Mouse (Mus musculus): ENCODE data around the gene Naa11. TPM values are rescaled to one million over a fixed set of nuclear protein-coding genes. Genes with fewer than 3 reads are reported as not detected.

Gene Naa11
- total and polyA plus RNA-seq, 3 experiments, result not detected

GRCm38 (mm10) chr5:97364252-97364651 is 27.9 kb downstream of the Naa11 start:
- Histone ChIP-seq H3K9ac (ENCODE audit: insufficient read depth, low read depth) (no peak overlapping the region; the same call in 1 of the 2 replicates), H3K27me3 (replicated peaks) (no peaks in the 10 kb centered on the region), H3K4me2 (ENCODE audit: insufficient read depth, low read depth, poor library complexity, severe bottlenecking) (peak overlapping the region; percentile 93), H3K79me2 (replicated peaks; ENCODE audit: control insufficient read depth, extremely low read depth, insufficient read depth, poor library complexity, severe bottlenecking) (no peaks in the 10 kb centered on the region), H3K9me3 (replicated peaks; ENCODE audit: low read length) (no peaks in the 10 kb centered on the region), H3K27ac (ENCODE audit: insufficient read depth, low read depth) (no peak overlapping the region), H3K4me3 (replicated peaks in 1 of 3; ENCODE audit: low read depth in 2 of 3, low read length in 2 of 3, poor library complexity in 1 of 3) (no peak overlapping the region), H3K36me3 (replicated peaks in 1 of 2; ENCODE audit: control insufficient read depth in 1 of 2, insufficient read depth in 1 of 2, low read length in 1 of 2) (no peaks in the 10 kb centered on the region), H3K4me1 (ENCODE audit: control insufficient read depth in 1 of 2, insufficient read depth in 2 of 2) (peaks cover 9 to 36% of the 10 kb centered on the region in 2 experiments)
- in situ Hi-C loops (cut with MboI; ENCODE audit: low pct_ligation_motif_present, low pct_unique_long_range_greater_than_20kb, low sequenced_read_pairs) (no loop called here), dilution Hi-C loops (cut with MboI; ENCODE audit: extremely low pct_ligation_motif_present, extremely low pct_unique_long_range_greater_than_20kb, low sequenced_read_pairs) (no loop called here)
- peak; percentile 51 for DNase-seq (ENCODE audit: extremely low read depth)
- TF ChIP-seq USF2 (conservative IDR thresholded peaks at IDR 0.05; ENCODE audit: low read depth, low read length), result 0 out of 2 replicates have a peak, but pooled peaks have one; percentile 31
- TF ChIP-seq ELF1 (IDR thresholded peaks at IDR 0.05; ENCODE audit: low read depth, low read length), result no peak
- no peak for TF ChIP-seq ZNF384 (IDR thresholded peaks at IDR 0.05; ENCODE audit: low read depth, low read length)
- no peak for TF ChIP-seq ZMIZ1 (IDR thresholded peaks at IDR 0.05; ENCODE audit: low read depth, low read length)
- TF ChIP-seq SIN3A (IDR thresholded peaks at IDR 0.05; ENCODE audit: low read length), result peak; percentile 44; the same call in 1 of the 2 replicates
- peak; percentile 72 for TF ChIP-seq MAX (IDR thresholded peaks at IDR 0.05; ENCODE audit: low read length)
- 0 out of 2 replicates have a peak, but pooled peaks have one; percentile 26 for TF ChIP-seq CHD2 (IDR thresholded peaks at IDR 0.05; ENCODE audit: low read length)
- no peak for TF ChIP-seq MEF2A (IDR thresholded peaks at IDR 0.05; ENCODE audit: borderline replicate concordance, low read depth, low read length)
- TF ChIP-seq MXI1 (IDR thresholded peaks at IDR 0.05; ENCODE audit: low read depth, low read length), result peak; percentile 45; the same call in 1 of the 2 replicates
- peak; percentile 63 for TF ChIP-seq BHLHE40 (IDR thresholded peaks at IDR 0.05; ENCODE audit: low read depth, low read length)
- TF ChIP-seq RCOR1 (conservative IDR thresholded peaks at IDR 0.05; ENCODE audit: low read depth, low read length), result peak; percentile 44; the same call in 1 of the 2 replicates
- no peak for TF ChIP-seq HCFC1 (IDR thresholded peaks at IDR 0.05; ENCODE audit: low read depth, low read length)
- peak; percentile 62 for TF ChIP-seq EP300 (IDR thresholded peaks at IDR 0.05; ENCODE audit: low read length)
- 0 out of 2 replicates have a peak, but pooled peaks have one; percentile 25 for TF ChIP-seq NELFE (IDR thresholded peaks at IDR 0.05; ENCODE audit: low read depth, low read length)
- TF ChIP-seq MYC (IDR thresholded peaks at IDR 0.05; ENCODE audit: low read depth, low read length), result peak; percentile 73
- no peak for TF ChIP-seq ZC3H11A (IDR thresholded peaks at IDR 0.05; ENCODE audit: low read depth, low read length)
- TF ChIP-seq MAZ (IDR thresholded peaks at IDR 0.05; ENCODE audit: low read depth, low read length), result 0 out of 2 replicates have a peak, but pooled peaks have one; percentile 38
- peak; percentile 49 for TF ChIP-seq USF1 (IDR thresholded peaks at IDR 0.05; ENCODE audit: low read depth, low read length)

GRCm38 (mm10) chr5:97362539-97362938 is 29.6 kb downstream of the Naa11 start:
- Histone ChIP-seq H3K79me2 (replicated peaks; ENCODE audit: control insufficient read depth, extremely low read depth, insufficient read depth, poor library complexity, severe bottlenecking) (no peaks in the 10 kb centered on the region), H3K9ac (ENCODE audit: insufficient read depth, low read depth) (no peak overlapping the region), H3K4me3 (replicated peaks in 1 of 3; ENCODE audit: low read depth in 2 of 3, low read length in 2 of 3, poor library complexity in 1 of 3) (no peak overlapping the region), H3K9me3 (replicated peaks; ENCODE audit: low read length) (peaks cover 2% of the 10 kb centered on the region), H3K27ac (ENCODE audit: insufficient read depth, low read depth) (no peak overlapping the region), H3K36me3 (replicated peaks in 1 of 2; ENCODE audit: control insufficient read depth in 1 of 2, insufficient read depth in 1 of 2, low read length in 1 of 2) (no peaks in the 10 kb centered on the region), H3K4me2 (ENCODE audit: insufficient read depth, low read depth, poor library complexity, severe bottlenecking) (peak overlapping the region; percentile 36; the same call in 1 of the 2 replicates), H3K27me3 (replicated peaks) (no peaks in the 10 kb centered on the region), H3K4me1 (ENCODE audit: control insufficient read depth in 1 of 2, insufficient read depth in 2 of 2) (peaks cover 9 to 36% of the 10 kb centered on the region in 2 experiments)
- dilution Hi-C loops (cut with MboI; ENCODE audit: extremely low pct_ligation_motif_present, extremely low pct_unique_long_range_greater_than_20kb, low sequenced_read_pairs), result no loop called here
- DNase-seq (ENCODE audit: extremely low read depth), result peak; percentile 77
- in situ Hi-C loops (cut with MboI; ENCODE audit: low pct_ligation_motif_present, low pct_unique_long_range_greater_than_20kb, low sequenced_read_pairs), result no loop called here
- TF ChIP-seq ETS1 (conservative IDR thresholded peaks at IDR 0.05; ENCODE audit: low read depth, low read length), result peak; percentile 57
- no peak for TF ChIP-seq MYC (IDR thresholded peaks at IDR 0.05; ENCODE audit: low read depth, low read length)
- TF ChIP-seq JUND (conservative IDR thresholded peaks at IDR 0.05; ENCODE audit: low read depth, low read length), result peak; percentile 71
- no peak for TF ChIP-seq TBP (conservative IDR thresholded peaks at IDR 0.05; ENCODE audit: low read depth, low read length)
- TF ChIP-seq BHLHE40 (IDR thresholded peaks at IDR 0.05; ENCODE audit: low read depth, low read length), result peak; percentile 65
- TF ChIP-seq POLR2AphosphoS2 (IDR thresholded peaks at IDR 0.05; ENCODE audit: low read depth, low read length), result no peak
- no peak for TF ChIP-seq SMC3 (IDR thresholded peaks at IDR 0.05; ENCODE audit: low read depth, low read length)
- TF ChIP-seq KAT2A (IDR thresholded peaks at IDR 0.05; ENCODE audit: insufficient replicate concordance, low read length), result no peak
- no peak for TF ChIP-seq USF2 (conservative IDR thresholded peaks at IDR 0.05; ENCODE audit: low read depth, low read length)
- no peak for TF ChIP-seq PAX5 (IDR thresholded peaks at IDR 0.05; ENCODE audit: low read length)
- TF ChIP-seq EP300 (IDR thresholded peaks at IDR 0.05; ENCODE audit: low read length), result peak; percentile 70
- TF ChIP-seq CHD2 (IDR thresholded peaks at IDR 0.05; ENCODE audit: low read length), result peak; percentile 90
- TF ChIP-seq JUN (IDR thresholded peaks at IDR 0.05; ENCODE audit: insufficient read depth, low read depth, low read length), result peak; percentile 73
- TF ChIP-seq E2F4 (IDR thresholded peaks at IDR 0.05; ENCODE audit: insufficient replicate concordance, low read depth, low read length), result no peak
- no peak for TF ChIP-seq NRF1 (IDR thresholded peaks at IDR 0.05; ENCODE audit: low read depth, low read length)
- TF ChIP-seq UBTF (IDR thresholded peaks at IDR 0.05; ENCODE audit: low read depth, low read length), result no peak
- TF ChIP-seq TCF12 (IDR thresholded peaks at IDR 0.05; ENCODE audit: low read depth, low read length), result no peak
- no peak for TF ChIP-seq HCFC1 (IDR thresholded peaks at IDR 0.05; ENCODE audit: low read depth, low read length)
- no peak for TF ChIP-seq CHD1 (IDR thresholded peaks at IDR 0.05; ENCODE audit: low read depth, low read length)
- TF ChIP-seq ZNF384 (IDR thresholded peaks at IDR 0.05; ENCODE audit: low read depth, low read length), result no peak
- no peak for TF ChIP-seq MAZ (IDR thresholded peaks at IDR 0.05; ENCODE audit: low read depth, low read length)
- TF ChIP-seq NELFE (IDR thresholded peaks at IDR 0.05; ENCODE audit: low read depth, low read length), result no peak
- TF ChIP-seq POLR2A (IDR thresholded peaks at IDR 0.05; ENCODE audit: low read depth, low read length), result no peak
